Mouse (Mus musculus): ENCODE data around the gene Morn3. TPM values are rescaled to one million over a fixed set of nuclear protein-coding genes. Genes with fewer than 3 reads are reported as not detected.

Morn3 gene
- total and polyA plus RNA-seq, 2 experiments from 2014 or later, result 1.1 TPM; not detected in 1

GRCm38 (mm10) chr5:123005716-123006592, 40.9 kb downstream of the Morn3 start:
- peak; percentile 68 for ATAC-seq

GRCm38 (mm10) chr5:123000901-123001300, 45.9 kb downstream of the Morn3 start:
- Histone ChIP-seq H3K27me3 (ENCODE audit: insufficient read depth, low read length) (no peaks in the 10 kb centered on the region), H3K9ac (no peak overlapping the region), H3K9me3 (ENCODE audit: low read length) (no peaks in the 10 kb centered on the region), H3K4me1 (ENCODE audit: insufficient read depth) (0 out of 2 replicates have a peak, but pooled peaks cover under 1% of the 10 kb centered on the region), H3K4me3 (ENCODE audit: low read depth, low read length) (no peak overlapping the region), H3K4me2 (ENCODE audit: low read depth) (no peak overlapping the region), H3K36me3 (ENCODE audit: insufficient read depth) (no peaks in the 10 kb centered on the region), H3K27ac (ENCODE audit: low read depth, low read length) (no peak overlapping the region)
- ATAC-seq (no peak), DNase-seq (no peak)
- no peak for TF ChIP-seq CTCF (IDR thresholded peaks at IDR 0.05; ENCODE audit: low read depth)
- WGBS, result 91% methylated on average over 1 of the region's 1 CpGs

More at GRCm38 (mm10) chr5:123005716-123006592, 40.9 kb downstream of the Morn3 start:
- Histone ChIP-seq H3K36me3 (ENCODE audit: insufficient read depth) (no peaks in the 10 kb centered on the region), H3K27me3 (ENCODE audit: insufficient read depth, low read length) (no peaks in the 10 kb centered on the region), H3K4me2 (ENCODE audit: low read depth) (peak overlapping the region; percentile 32), H3K9me3 (ENCODE audit: low read length) (no peaks in the 10 kb centered on the region), H3K4me1 (ENCODE audit: insufficient read depth) (0 out of 2 replicates have a peak, but pooled peaks cover 5% of the 10 kb centered on the region), H3K9ac (peak overlapping the region; percentile 36), H3K27ac (ENCODE audit: low read depth, low read length) (peak overlapping the region; percentile 66), H3K4me3 (ENCODE audit: low read depth, low read length) (0 out of 2 replicates have a peak overlapping the region, but pooled peaks have one; percentile 11)
- WGBS, result 47% methylated on average over 19 of the region's 19 CpGs
- DNase-seq, result peak; percentile 66
- TF ChIP-seq CTCF (IDR thresholded peaks at IDR 0.05; ENCODE audit: low read depth), result no peak

GRCm38 (mm10) chr5:122997205-122998204, 49.3 kb downstream of the Morn3 start:
- Histone ChIP-seq H3K4me1 (ENCODE audit: insufficient read depth) (no peaks in the 10 kb centered on the region), H3K27ac (ENCODE audit: low read depth, low read length) (no peak overlapping the region), H3K36me3 (ENCODE audit: insufficient read depth) (no peaks in the 10 kb centered on the region), H3K27me3 (ENCODE audit: insufficient read depth, low read length) (no peaks in the 10 kb centered on the region), H3K4me3 (ENCODE audit: low read depth, low read length) (no peak overlapping the region), H3K4me2 (ENCODE audit: low read depth) (no peak overlapping the region), H3K9me3 (ENCODE audit: low read length) (no peaks in the 10 kb centered on the region), H3K9ac (no peak overlapping the region)
- no peak for DNase-seq
- 89% methylated on average over 18 of the region's 18 CpGs for WGBS
- no peak for TF ChIP-seq CTCF (IDR thresholded peaks at IDR 0.05; ENCODE audit: low read depth)
- ATAC-seq, result no peak

- 4% methylated on average over 1 of the region's 1 CpGs for WGBS
- ATAC-seq (no peak), DNase-seq (no peak)
- no peak overlapping the region for H3K9ac ChIP-seq
- no peak overlapping the region for H3K27ac ChIP-seq (ENCODE audit: low read depth, low read length)
- H3K27me3 ChIP-seq (ENCODE audit: insufficient read depth, low read length), result no peaks in the 10 kb centered on the region
- H3K4me2 ChIP-seq (ENCODE audit: low read depth), result no peak overlapping the region
- H3K4me3 ChIP-seq (ENCODE audit: low read depth, low read length), result no peak overlapping the region
- no peak for TF ChIP-seq CTCF (IDR thresholded peaks at IDR 0.05; ENCODE audit: low read depth)
- no peaks in the 10 kb centered on the region for H3K9me3 ChIP-seq (ENCODE audit: low read length)
- no peaks in the 10 kb centered on the region for H3K4me1 ChIP-seq (ENCODE audit: insufficient read depth)
- H3K36me3 ChIP-seq (ENCODE audit: insufficient read depth), result no peaks in the 10 kb centered on the region
Observed at GRCm38 (mm10) chr5:122994910-122995309, 51.9 kb downstream of the Morn3 start.

- 7% methylated on average over 5 of the region's 5 CpGs for WGBS
- H3K36me3 ChIP-seq (ENCODE audit: insufficient read depth), result no peaks in the 10 kb centered on the region
- ATAC-seq, result peak; percentile 91
Observed at GRCm38 (mm10) chr5:122994303-122994846, 52.4 kb downstream of the Morn3 start.

GRCm38 (mm10) chr5:122993811-122994210, 53.0 kb downstream of the Morn3 start:
- Histone ChIP-seq H3K27ac (ENCODE audit: low read depth, low read length) (no peak overlapping the region), H3K4me1 (ENCODE audit: insufficient read depth) (no peaks in the 10 kb centered on the region), H3K36me3 (ENCODE audit: insufficient read depth) (no peaks in the 10 kb centered on the region), H3K27me3 (ENCODE audit: insufficient read depth, low read length) (no peaks in the 10 kb centered on the region), H3K9me3 (ENCODE audit: low read length) (no peaks in the 10 kb centered on the region), H3K4me3 (ENCODE audit: low read depth, low read length) (no peak overlapping the region), H3K4me2 (ENCODE audit: low read depth) (no peak overlapping the region), H3K9ac (no peak overlapping the region)
- no peak for ATAC-seq
- WGBS, result 56% methylated on average over 2 of the region's 2 CpGs
- TF ChIP-seq CTCF (IDR thresholded peaks at IDR 0.05; ENCODE audit: low read depth), result no peak
- DNase-seq, result no peak

More at GRCm38 (mm10) chr5:122994303-122994846, 52.4 kb downstream of the Morn3 start:
- TF ChIP-seq CTCF (IDR thresholded peaks at IDR 0.05; ENCODE audit: low read depth), result no peak
- peak; percentile 86 for DNase-seq
- Histone ChIP-seq H3K27ac (ENCODE audit: low read depth, low read length) (no peak overlapping the region), H3K27me3 (ENCODE audit: insufficient read depth, low read length) (no peaks in the 10 kb centered on the region), H3K4me3 (ENCODE audit: low read depth, low read length) (no peak overlapping the region), H3K4me1 (ENCODE audit: insufficient read depth) (no peaks in the 10 kb centered on the region), H3K4me2 (ENCODE audit: low read depth) (no peak overlapping the region), H3K9me3 (ENCODE audit: low read length) (no peaks in the 10 kb centered on the region), H3K9ac (no peak overlapping the region)
